Mouse (Mus musculus) lung, embryonic 14.5 days (tissue): ENCODE measurements at regions not wholly inside any gene's neighbourhood (a gene's known extent, or its start where the extent isn't known, plus 50 kb on each side); places are given as distances from the start of the nearest gene placed in this dataset.

Experiments used
- ATAC-seq: fragments of 200-750 bp; cut with Nextera tagmentation; 2 replicates; pipeline ENCODE4 v1.8.0; 2017; ENCODE audit warnings: mild to moderate bottlenecking, moderate TSS enrichment, moderate library complexity; ENCODE audit not compliant: insufficient read depth
- DNase-seq: peaks from one replicate; pipeline ENCODE4 v3.0.0-alpha.2; 2015
- H3K27ac ChIP-seq: fragments of 300-500 bp; sonication (generic); 2 replicates; pipeline ENCODE4 v1.5.1; 2014; ENCODE audit warnings: low read depth, mild to moderate bottlenecking, moderate library complexity
- H3K27me3 ChIP-seq: fragments of 300-500 bp; sonication (generic); 2 replicates; pipeline ENCODE4 v1.6.1; 2014; ENCODE audit warnings: low read length, control low read depth; ENCODE audit not compliant: insufficient read depth
- H3K36me3 ChIP-seq: fragments of 300-500 bp; sonication (generic); 2 replicates; pipeline ENCODE4 v1.6.1; 2014; ENCODE audit warnings: control low read depth; ENCODE audit not compliant: insufficient read depth
- H3K4me1 ChIP-seq: fragments of 300-500 bp; sonication (generic); 2 replicates; pipeline ENCODE4 v1.6.1; 2014; ENCODE audit warnings: antibody characterized with exemption, control low read depth; ENCODE audit not compliant: insufficient read depth
- H3K4me2 ChIP-seq: fragments of 300-500 bp; sonication (generic); 2 replicates; pipeline ENCODE4 v1.6.1; 2014; ENCODE audit warnings: mild to moderate bottlenecking
- H3K4me3 ChIP-seq: fragments of 300-500 bp; sonication (generic); 2 replicates; pipeline ENCODE4 v1.5.1; 2014; ENCODE audit warnings: low read depth, low read length
- H3K9ac ChIP-seq: fragments of 300-500 bp; sonication (generic); 2 replicates; pipeline ENCODE4 v1.6.1; 2014
- H3K9me3 ChIP-seq: fragments of 300-500 bp; sonication (generic); 2 replicates; pipeline ENCODE4 v1.6.1; 2016; ENCODE audit warnings: low read depth, low read length, control low read depth
- CTCF ChIP-seq: IDR thresholded peaks from 2 replicates; pipeline ENCODE4 v1.5.1; 2016; ENCODE audit warnings: antibody characterized with exemption, low read depth
- WGBS: fragments of 180-500 bp; shearing (Covaris S2); extraction: QIAGEN DNeasy Blood & Tissue Kit; methylation state at CpG from one replicate; pipeline ENCODE4 v1.1.7; 2014; 5-methylcytosine and 5-hydroxymethylcytosine counted together

- 82% methylated on average over 3 of the region's 3 CpGs for WGBS
- no peaks in the 10 kb centered on the region for H3K36me3 ChIP-seq
- H3K9me3 ChIP-seq = no peaks in the 10 kb centered on the region
- no peak overlapping the region for H3K4me2 ChIP-seq
- H3K27ac ChIP-seq = no peak overlapping the region
- no peak for TF ChIP-seq CTCF
- no peak overlapping the region for H3K9ac ChIP-seq
- no peak for DNase-seq
- peaks cover 19% of the 10 kb centered on the region for H3K4me1 ChIP-seq
- H3K27me3 ChIP-seq = no peaks in the 10 kb centered on the region
- ATAC-seq = no peak
- H3K4me3 ChIP-seq = no peak overlapping the region
Observed at GRCm38 (mm10) chr13:52043916-52044315, 197.4 kb downstream of the Gadd45g start.

DNA sequence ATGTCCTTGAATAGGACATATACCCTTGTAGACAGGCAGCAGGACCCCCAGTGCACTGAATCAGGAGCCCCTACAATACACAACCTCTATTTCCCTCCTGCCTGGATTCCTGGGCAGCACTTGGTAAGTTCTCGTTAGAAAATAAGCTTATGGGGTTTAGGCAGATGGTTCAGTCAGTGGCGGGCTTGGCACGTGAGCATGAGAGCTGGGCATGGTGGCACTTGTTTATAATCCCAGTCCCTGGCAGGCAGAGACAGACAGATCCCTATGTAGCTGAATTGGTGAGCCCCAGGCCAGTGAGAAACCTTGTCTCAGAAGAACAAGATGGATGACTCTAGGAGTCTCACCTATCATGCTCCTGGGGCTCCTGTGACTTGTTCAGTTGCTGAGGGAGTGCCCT, 198.9 kb downstream of the Gadd45g start:
- no peak overlapping the region for H3K4me2 ChIP-seq
- no peak overlapping the region for H3K4me3 ChIP-seq
- no peak overlapping the region for H3K27ac ChIP-seq
- 80% methylated on average over 3 of the region's 3 CpGs for WGBS
- no peaks in the 10 kb centered on the region for H3K9me3 ChIP-seq
- ATAC-seq = no peak
- H3K36me3 ChIP-seq = no peaks in the 10 kb centered on the region
- no peak for TF ChIP-seq CTCF
- DNase-seq = no peak
- H3K4me1 ChIP-seq = peaks cover 19% of the 10 kb centered on the region
- H3K9ac ChIP-seq = no peak overlapping the region
- no peaks in the 10 kb centered on the region for H3K27me3 ChIP-seq

- Histone ChIP-seq H3K4me2 (peak overlapping the region; percentile 44), H3K27me3 (no peaks in the 10 kb centered on the region), H3K36me3 (no peaks in the 10 kb centered on the region), H3K27ac (peak overlapping the region; percentile 58; the same call in 1 of the 2 replicates), H3K4me1 (peaks cover 19% of the 10 kb centered on the region), H3K9me3 (no peaks in the 10 kb centered on the region), H3K4me3 (no peak overlapping the region), H3K9ac (no peak overlapping the region; the same call in 1 of the 2 replicates)
- 13% methylated on average over 5 of the region's 5 CpGs for WGBS
- peak; percentile 36; the same call in 1 of the 2 replicates for ATAC-seq
- DNase-seq = peak; percentile 60
- no peak for TF ChIP-seq CTCF
Observed at GRCm38 (mm10) chr13:52046020-52046419, 199.5 kb downstream of the Gadd45g start.

DNA sequence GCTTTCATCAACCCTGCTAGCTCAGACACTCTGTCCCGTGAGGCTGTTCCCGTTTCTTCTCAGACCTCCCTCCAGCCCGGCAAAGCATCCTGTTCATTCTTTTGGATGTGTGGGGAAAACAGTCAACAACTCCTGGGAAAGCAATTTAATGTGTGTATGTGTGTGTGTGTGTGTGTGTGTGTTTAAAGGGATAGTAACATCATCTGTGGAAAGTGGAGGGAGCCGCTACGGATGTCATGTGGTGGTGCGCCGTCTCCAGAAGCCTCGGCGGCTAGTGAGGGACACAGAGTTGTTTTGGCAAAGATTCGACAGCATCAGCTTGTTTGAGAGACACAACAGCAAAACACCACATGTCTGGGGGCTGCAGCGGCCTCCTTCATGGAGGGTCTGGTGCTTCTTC, 200.2 kb downstream of the Gadd45g start:
- Histone ChIP-seq H3K4me3 (no peak overlapping the region), H3K9ac (no peak overlapping the region), H3K4me2 (peak overlapping the region; percentile 44; the same call in 1 of the 2 replicates), H3K4me1 (peaks cover 15% of the 10 kb centered on the region), H3K36me3 (no peaks in the 10 kb centered on the region), H3K9me3 (no peaks in the 10 kb centered on the region), H3K27ac (no peak overlapping the region), H3K27me3 (no peaks in the 10 kb centered on the region)
- WGBS = 35% methylated on average over 11 of the region's 11 CpGs
- DNase-seq (peak; percentile 32), ATAC-seq (no peak)
- no peak for TF ChIP-seq CTCF

DNA sequence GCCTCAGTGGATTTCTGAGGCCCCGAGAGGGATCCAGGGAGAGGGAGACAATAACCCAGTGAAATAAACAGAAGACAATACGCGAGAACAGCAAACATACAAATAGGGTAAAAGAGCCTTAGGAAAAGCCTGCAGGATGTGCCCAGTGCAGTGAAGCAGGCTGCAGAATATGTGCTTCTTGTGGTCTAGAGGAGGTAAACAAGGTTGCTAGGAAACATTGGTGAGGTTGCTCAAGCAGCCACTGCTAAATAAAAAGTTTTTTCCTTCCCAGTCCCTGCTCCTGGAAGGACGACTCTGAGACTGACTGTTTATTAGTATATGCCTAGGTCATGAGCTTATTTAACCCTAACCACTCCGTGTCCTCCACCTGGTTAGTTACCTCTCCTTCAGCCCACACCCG, 201.5 kb downstream of the Gadd45g start:
- Histone ChIP-seq H3K4me2 (no peak overlapping the region), H3K9me3 (no peaks in the 10 kb centered on the region), H3K4me3 (no peak overlapping the region), H3K27ac (no peak overlapping the region), H3K27me3 (no peaks in the 10 kb centered on the region), H3K9ac (no peak overlapping the region), H3K36me3 (no peaks in the 10 kb centered on the region), H3K4me1 (peaks cover 10% of the 10 kb centered on the region; the same call in 1 of the 2 replicates)
- DNase-seq = no peak
- TF ChIP-seq CTCF = no peak
- no peak for ATAC-seq
- 68% methylated on average over 6 of the region's 6 CpGs for WGBS

DNA sequence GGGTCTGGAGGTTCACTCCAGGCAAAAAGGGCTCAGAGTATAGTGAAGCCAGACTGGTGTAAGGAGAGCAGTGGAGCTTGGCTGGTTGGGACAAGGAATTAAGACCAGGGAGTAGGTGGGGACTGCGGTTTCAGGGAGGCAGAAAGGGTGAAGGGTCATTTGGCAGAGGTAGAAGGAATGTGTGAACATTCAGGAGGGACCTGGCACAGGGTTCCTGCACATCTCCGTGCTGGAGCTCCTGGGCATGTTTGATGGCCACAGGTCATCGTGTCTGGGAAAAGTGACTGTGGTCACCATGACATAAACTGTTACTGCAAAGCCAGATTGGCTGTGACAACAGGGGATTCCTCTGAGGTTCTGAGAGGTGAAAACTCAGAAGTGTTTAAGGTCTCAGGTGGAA, 202.3 kb downstream of the Gadd45g start:
- no peak overlapping the region for H3K27ac ChIP-seq
- H3K4me1 ChIP-seq = peaks cover 10% of the 10 kb centered on the region; the same call in 1 of the 2 replicates
- no peak overlapping the region for H3K9ac ChIP-seq
- H3K4me2 ChIP-seq = no peak overlapping the region
- H3K4me3 ChIP-seq = no peak overlapping the region
- H3K36me3 ChIP-seq = no peaks in the 10 kb centered on the region
- DNase-seq (no peak), ATAC-seq (no peak)
- WGBS = 80% methylated on average over 3 of the region's 3 CpGs
- no peaks in the 10 kb centered on the region for H3K27me3 ChIP-seq
- no peaks in the 10 kb centered on the region for H3K9me3 ChIP-seq
- no peak for TF ChIP-seq CTCF

DNA sequence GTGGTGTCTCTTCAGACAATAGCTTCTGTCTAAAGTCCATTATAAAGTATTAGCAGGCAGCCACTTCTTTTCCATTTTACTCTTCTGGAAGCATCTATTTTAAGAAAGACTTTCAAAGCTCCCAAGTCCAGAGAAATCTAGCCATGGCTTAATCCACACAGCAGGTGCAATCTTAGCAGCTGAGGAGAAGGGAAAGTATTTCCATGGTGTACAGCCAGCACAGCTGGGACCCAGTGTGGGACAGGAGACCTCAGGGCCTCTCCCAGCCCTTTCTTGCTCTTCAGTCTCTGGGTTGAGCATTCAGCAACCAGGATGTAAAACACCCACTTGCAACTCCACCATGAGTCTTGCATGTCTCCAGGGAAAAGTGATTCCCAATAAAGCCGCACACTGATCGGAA, 202.8 kb downstream of the Gadd45g start:
- Histone ChIP-seq H3K4me3 (no peak overlapping the region), H3K4me1 (peaks cover 10% of the 10 kb centered on the region; the same call in 1 of the 2 replicates), H3K36me3 (no peaks in the 10 kb centered on the region), H3K4me2 (no peak overlapping the region), H3K27me3 (no peaks in the 10 kb centered on the region), H3K9ac (no peak overlapping the region), H3K27ac (no peak overlapping the region), H3K9me3 (no peaks in the 10 kb centered on the region)
- TF ChIP-seq CTCF = no peak
- DNase-seq (no peak), ATAC-seq (no peak)
- 98% methylated on average over 2 of the region's 2 CpGs for WGBS

DNA sequence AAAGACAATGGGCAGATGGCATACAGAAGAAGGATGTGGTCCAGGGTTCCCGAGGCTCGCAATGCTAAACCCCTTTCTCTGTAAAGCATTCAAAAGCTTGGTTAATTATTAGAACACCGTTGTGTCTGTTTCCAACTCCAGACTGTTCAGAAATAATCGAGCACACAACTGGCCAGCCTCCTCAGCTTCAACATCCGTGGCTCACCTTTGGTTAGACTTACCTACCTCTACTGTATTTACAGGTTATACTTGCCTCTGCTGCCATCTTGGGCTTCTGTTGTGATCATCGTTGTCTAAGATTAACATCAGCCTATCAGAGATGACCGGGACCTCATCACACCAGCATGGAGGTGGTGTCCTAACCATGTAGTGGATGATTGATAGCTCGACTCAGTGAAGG, 209.3 kb downstream of the Gadd45g start:
- Histone ChIP-seq H3K4me3 (no peak overlapping the region), H3K27me3 (no peaks in the 10 kb centered on the region), H3K27ac (no peak overlapping the region), H3K4me2 (no peak overlapping the region), H3K36me3 (no peaks in the 10 kb centered on the region), H3K9ac (no peak overlapping the region), H3K9me3 (no peaks in the 10 kb centered on the region), H3K4me1 (no peaks in the 10 kb centered on the region)
- no peak for DNase-seq
- WGBS = 79% methylated on average over 8 of the region's 8 CpGs
- no peak for ATAC-seq
- no peak for TF ChIP-seq CTCF
